Mouse (Mus musculus): ENCODE measurements at regions not wholly inside any gene's neighbourhood (a gene's known extent, or its start where the extent isn't known, plus 50 kb on each side); places are given as distances from the start of the nearest gene placed in this dataset.
"Not testable (repeated sequence)": the region's sequence is repeated elsewhere in the genome, so short reads cannot be mapped to it uniquely, and the experiment has no call there.

DNA sequence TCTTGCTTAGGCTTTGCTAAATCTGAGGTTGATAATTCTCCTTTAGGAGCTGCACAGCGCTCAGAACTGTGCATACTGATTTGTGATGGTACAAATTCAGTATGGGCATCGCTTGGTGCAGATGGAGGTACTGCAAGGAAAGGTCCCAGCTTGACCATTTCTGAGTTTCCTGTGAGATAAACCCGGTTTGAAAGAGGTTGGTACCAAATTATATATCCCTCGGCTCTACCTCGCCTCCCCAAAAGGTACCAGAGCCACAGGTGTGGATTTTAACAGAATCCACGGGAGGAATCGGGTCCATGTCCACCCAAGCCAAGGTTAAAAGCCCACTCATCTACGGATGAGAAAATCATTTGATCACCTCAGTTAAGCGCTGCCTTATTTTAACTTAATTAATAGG is 172.5 kb upstream of the Zfp808 start:
- ATAC-seq (replicated peaks; ENCODE audit: poor library complexity), result not testable (repeated sequence)

DNA sequence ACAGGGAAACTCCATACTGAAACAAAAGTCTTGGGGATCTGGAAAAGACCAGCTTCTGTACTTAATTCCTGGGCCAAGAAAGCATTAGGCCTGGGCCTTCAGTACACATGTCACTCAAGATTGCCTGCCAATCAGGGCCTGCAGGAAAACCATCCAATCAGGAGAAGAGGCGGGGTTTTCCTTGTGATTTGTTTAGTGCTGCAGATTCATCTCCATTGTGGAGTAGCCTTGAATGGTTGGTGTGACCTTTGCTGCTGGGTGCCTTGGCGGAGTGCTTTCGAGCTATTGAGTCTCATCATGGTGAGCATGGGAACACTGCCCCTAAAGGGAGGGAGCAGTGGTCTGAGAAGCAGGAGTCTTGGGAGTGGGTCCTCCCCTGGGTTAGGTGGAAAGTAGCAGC is 150.8 kb upstream of the Zfp808 start:
- not testable (repeated sequence) for ATAC-seq (replicated peaks; ENCODE audit: poor library complexity)

DNA sequence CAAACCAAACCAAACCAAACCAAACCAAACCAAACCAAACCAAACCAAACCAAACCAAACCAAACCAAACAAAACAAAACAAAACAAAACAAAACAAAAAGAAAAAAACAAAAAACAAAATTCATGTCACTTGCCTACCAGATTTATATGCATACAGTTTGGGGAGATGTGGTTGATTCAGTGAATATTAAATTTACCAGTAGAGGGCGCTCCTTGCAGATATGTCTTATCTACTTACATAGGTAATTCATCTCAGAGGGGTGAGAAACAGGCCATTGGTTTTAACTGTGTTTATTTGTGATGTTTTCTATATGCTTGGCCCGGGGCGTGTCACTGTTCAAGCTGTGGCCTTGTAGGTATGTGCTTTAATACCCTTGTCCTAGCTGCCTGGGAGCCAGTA is 133.2 kb upstream of the Zfp808 start:
- ATAC-seq (replicated peaks; ENCODE audit: poor library complexity), result peak; percentile 54

DNA sequence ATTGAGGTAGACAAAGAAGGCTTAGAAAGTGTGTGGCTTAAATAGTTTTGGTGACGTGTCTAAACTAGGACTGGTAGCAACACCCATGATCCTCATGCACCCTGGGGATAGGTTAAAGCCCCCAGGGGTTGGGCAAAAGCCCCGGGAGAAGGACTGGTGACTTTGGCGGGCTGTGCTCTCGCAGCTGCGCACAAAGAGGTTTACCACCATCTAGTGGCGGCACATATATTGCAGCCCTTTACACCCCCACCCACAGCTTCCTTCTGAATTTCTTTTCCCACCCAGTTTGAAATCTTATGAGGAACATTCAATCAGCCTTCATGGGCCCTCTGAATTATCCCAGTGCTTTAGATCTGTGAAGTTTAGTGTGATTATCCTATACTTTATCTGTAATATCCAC is 130.9 kb upstream of the Zfp808 start:
- peak; percentile 60; the same call in 1 of the 2 replicates for ATAC-seq (replicated peaks; ENCODE audit: poor library complexity)

DNA sequence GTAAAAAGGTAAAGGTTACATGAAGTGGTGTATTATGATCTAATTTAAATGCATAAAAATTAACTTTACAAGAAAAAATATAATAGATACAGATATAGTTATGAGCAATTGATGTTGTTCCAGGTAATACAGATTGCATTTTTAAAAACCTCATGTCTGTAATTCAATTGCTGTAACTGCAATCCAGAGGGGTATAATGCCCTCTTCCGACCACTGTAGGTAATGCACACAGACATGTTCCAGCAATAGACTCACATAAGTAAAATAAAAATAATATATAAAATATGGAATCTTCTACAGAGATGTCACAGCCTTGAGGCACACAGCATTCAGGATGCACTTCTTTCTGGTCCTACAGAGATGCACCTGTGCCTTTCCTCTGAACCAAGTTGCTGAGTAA is 122.4 kb upstream of the Zfp808 start:
- not testable (repeated sequence) for ATAC-seq (replicated peaks; ENCODE audit: poor library complexity)

DNA sequence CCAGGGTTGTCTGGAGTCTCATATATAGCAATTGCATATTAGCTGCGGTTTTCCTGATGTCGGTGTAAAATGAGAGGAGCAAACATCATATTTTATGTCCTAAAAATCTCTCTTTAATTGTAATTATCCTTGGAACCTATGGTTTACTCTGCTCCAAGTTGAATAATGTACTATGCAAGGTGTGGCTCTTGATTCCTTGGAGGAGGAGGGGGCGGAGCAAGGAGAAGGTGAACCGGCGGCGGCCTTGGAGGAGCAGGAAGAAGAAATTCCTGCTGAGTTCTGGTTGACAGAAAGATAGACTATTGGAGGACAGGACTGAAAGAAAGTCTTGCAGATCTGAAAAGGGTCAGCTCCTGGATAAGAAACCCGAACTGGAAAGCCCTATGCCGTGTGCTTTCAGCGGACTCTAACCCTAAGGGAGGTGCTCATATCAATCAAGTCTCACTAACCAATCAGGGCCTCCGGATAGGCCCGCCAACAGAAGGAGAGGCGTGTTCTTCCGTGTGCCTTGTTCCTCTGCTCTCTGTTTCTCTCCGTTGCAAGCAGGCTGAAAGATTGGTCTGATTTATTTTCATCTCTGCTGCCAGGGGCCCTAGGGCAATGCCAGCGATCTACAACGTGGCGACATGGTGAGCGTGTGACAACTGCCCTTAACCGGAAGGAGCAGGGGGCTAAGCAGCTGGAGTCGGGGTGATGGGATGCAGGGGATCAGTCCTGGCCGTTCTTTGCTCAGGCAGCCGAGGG is 114.1 kb upstream of the Zfp808 start:
- peak; percentile 95 for ATAC-seq (replicated peaks; ENCODE audit: poor library complexity)

DNA sequence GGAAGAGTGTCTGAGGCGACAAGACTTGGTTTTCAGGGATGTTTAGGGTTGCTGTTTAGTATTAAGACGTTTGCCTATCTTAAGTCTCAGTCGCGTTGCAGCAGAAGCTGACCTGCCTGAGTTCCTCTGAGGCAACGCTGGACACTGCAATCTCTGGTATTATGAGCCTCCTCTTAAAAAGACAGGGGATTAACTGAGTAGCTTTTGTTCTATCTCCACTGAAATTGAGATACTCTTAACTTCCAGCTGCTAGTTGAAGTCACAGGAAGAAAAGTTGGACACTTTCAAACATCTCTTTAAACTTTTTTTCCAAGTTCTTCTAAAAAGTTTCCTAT is 113.6 kb upstream of the Zfp808 start:
- not testable (repeated sequence) for ATAC-seq (replicated peaks; ENCODE audit: poor library complexity)

DNA sequence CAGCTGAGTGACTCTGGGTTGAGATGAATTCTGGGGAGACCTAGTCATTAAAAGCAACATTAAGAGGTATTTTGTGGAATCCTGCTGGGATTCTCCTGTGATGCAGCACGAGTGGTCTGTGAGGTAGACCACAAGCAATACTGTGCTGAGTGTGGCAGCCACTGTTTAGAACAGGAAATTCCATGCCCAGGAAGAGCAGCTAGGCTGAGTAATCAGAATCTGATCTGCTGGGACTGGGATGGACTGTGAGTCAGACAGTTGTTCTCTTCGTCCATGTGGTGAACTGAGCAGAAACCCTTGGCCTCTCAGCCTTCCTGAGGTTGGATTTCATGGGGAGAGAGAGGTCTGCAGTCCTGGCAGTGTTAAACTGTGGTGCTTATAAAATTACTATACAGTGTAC is 92.0 kb upstream of the Zfp808 start:
- not testable (repeated sequence) for ATAC-seq (replicated peaks; ENCODE audit: poor library complexity)

DNA sequence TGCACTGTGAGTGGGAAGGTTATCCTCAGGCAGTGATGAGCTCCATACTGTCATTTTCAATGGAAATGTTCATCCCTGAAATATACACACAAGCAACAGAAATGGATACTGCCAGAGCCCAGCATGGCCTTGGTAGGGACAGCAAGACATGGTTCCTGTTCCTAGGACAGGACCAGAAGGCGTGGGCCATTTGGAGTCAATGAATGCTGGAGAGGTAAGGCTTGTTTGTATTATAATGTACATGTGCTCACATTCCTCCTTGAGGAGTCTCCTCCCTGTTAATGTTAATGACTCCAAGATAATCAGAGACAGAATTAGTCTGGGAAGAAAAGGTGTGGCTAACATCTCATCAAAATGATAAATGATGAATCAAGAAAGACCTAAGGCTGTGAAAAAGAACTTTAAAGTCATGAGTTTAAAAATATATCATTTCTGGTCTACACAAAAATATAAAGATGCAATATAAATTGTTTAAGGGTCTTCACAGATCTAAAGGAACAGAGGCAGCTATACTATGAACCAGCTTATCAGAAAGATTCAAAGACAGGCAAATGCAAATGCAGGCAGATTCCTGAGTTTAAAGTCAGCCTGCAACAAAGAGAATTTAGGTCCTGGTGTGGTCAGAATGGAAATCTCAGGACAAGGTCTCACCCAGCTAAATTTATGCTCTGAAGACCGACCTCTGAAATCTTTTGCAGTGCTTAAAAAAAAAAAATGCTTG is 51.6 kb upstream of the Zfp808 start:
- not testable (repeated sequence) for ATAC-seq (replicated peaks; ENCODE audit: poor library complexity)

DNA sequence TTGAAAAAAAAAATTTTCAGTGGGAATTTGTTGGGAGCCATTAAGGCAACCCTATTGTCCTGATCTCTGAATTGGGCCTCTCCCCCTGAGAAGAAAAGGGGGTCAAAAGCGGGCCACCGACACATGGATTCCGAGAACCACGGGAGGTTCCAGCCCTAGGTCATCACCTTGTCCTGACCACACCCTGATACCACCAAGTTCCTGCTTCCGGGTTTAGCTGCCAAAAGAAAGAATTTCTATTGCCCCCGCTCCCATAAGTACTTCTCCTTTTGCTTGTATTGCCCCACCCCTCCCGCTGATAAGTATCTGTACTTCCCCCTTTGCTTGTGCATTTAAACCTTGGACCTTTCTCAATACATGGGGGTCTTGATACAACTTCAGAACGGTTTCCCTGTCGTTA is 50.8 kb upstream of the Zfp808 start:
- ATAC-seq (replicated peaks; ENCODE audit: poor library complexity), result not testable (repeated sequence)

Measured in megakaryocyte progenitor cell, adult 5-6 weeks (primary cell).